Mouse (Mus musculus) stomach, embryonic 14.5 days (tissue): ENCODE results near the gene Zfp661. TPM values are rescaled to one million over a fixed set of nuclear protein-coding genes. Genes with fewer than 3 reads are reported as not detected.

Experiments used
- ATAC-seq: fragments of 200-750 bp; cut with Nextera tagmentation; 2 replicates; pipeline ENCODE4 v1.8.0; 2017; ENCODE audit warnings: low read depth, moderate TSS enrichment; ENCODE audit not compliant: insufficient number of reproducible peaks, insufficient read depth, low FRiP score
- H3K27ac ChIP-seq: fragments of 300-500 bp; sonication (generic); 2 replicates; pipeline ENCODE4 v1.5.1; 2014; ENCODE audit warnings: mild to moderate bottlenecking, low read length, moderate library complexity, mixed read lengths
- H3K27me3 ChIP-seq: fragments of 300-500 bp; sonication (generic); 2 replicates; pipeline ENCODE4 v1.6.1; 2014; ENCODE audit warnings: low read length, control low read depth, mixed read lengths; ENCODE audit not compliant: control insufficient read depth, insufficient read depth
- H3K36me3 ChIP-seq: fragments of 300-500 bp; sonication (generic); 2 replicates; pipeline ENCODE4 v1.6.1; 2014; ENCODE audit warnings: mild to moderate bottlenecking, control low read depth, low read length, moderate library complexity, mixed read lengths; ENCODE audit not compliant: control insufficient read depth, insufficient read depth
- H3K4me1 ChIP-seq: fragments of 300-500 bp; sonication (generic); 2 replicates; pipeline ENCODE4 v1.6.1; 2014; ENCODE audit warnings: low read length, control low read depth, mixed read lengths; ENCODE audit not compliant: control insufficient read depth, insufficient read depth
- H3K4me2 ChIP-seq: fragments of 300-500 bp; sonication (generic); replicated peaks from 2 replicates; pipeline ENCODE4 v1.6.1; 2014; ENCODE audit warnings: low read depth, low read length, control low read depth
- H3K4me3 ChIP-seq: fragments of 300-500 bp; sonication (generic); 2 replicates; pipeline ENCODE4 v1.5.1; 2014; ENCODE audit warnings: low read depth, low read length, control low read depth
- H3K9ac ChIP-seq: fragments of 300-500 bp; sonication (generic); replicated peaks from 2 replicates; pipeline ENCODE4 v1.6.1; 2014; ENCODE audit warnings: low read depth, mild to moderate bottlenecking, control low read depth, low read length, moderate library complexity, mixed read lengths
- H3K9me3 ChIP-seq: fragments of 300-500 bp; sonication (generic); 2 replicates; pipeline ENCODE4 v1.6.1; 2016; ENCODE audit warnings: low read depth, low read length, control low read depth; ENCODE audit not compliant: control insufficient read depth
- WGBS: fragments of 180-500 bp; shearing (Covaris S2); extraction: QIAGEN DNeasy Blood & Tissue Kit; methylation state at CpG from one replicate; pipeline ENCODE4 v1.1.7; 2014; 5-methylcytosine and 5-hydroxymethylcytosine counted together
- polyA plus RNA-seq: library from polyadenylated mRNA; unstranded; fragments of >200 nt; fragmentation: Nextera tagmentation; extraction: Ambion mirVana; gene quantifications from 2 replicates; pipeline ENCODE4 v1.2.1, GENCODE M21; 2014

Gene Zfp661
- polyA plus RNA-seq, 1 experiment from 2014 or later = 5.0 TPM

GRCm38 (mm10) chr2:127525004-127525775 lies 61.7 kb downstream of the Zfp661 start:
- Histone ChIP-seq H3K9me3 (no peaks in the 10 kb centered on the region), H3K9ac (no peak overlapping the region), H3K27me3 (no peaks in the 10 kb centered on the region), H3K4me3 (no peak overlapping the region), H3K4me2 (no peak overlapping the region), H3K4me1 (peaks cover 10% of the 10 kb centered on the region; the same call in 1 of the 2 replicates), H3K27ac (no peak overlapping the region), H3K36me3 (no peaks in the 10 kb centered on the region)
- 71% methylated on average over 3 of the region's 3 CpGs for WGBS
- no peak for ATAC-seq

Other genes starting within 250 kb of the Zfp661 start
- gene Astl, start 248.5 kb downstream of the Zfp661 start, polyA plus RNA-seq = not detected in 2 replicates
- 0.64 and 0.98 TPM in 2 replicates for gene Adra2b, start 223.9 kb downstream of the Zfp661 start, polyA plus RNA-seq
- gene Gpat2, start 161.9 kb downstream of the Zfp661 start, polyA plus RNA-seq = not detected in 2 replicates
- 31.6 and 35.7 TPM in 2 replicates for gene Fahd2a, start 142.5 kb downstream of the Zfp661 start, polyA plus RNA-seq
- gene Kcnip3, start 65.0 kb downstream of the Zfp661 start, polyA plus RNA-seq = 6.3 and 6.9 TPM in 2 replicates
- 12.1 and 14.1 TPM in 2 replicates for gene Prom2, start 45.6 kb downstream of the Zfp661 start, polyA plus RNA-seq
- gene Mrps5, start 128 bp upstream of the Zfp661 start, polyA plus RNA-seq = 125 and 132 TPM in 2 replicates
- 7.0 and 10.4 TPM in 2 replicates for gene Mal, start 69.6 kb upstream of the Zfp661 start, polyA plus RNA-seq
- gene Mall, start 142.8 kb upstream of the Zfp661 start, polyA plus RNA-seq = 8.9 and 11.0 TPM in 2 replicates
- 22.9 and 23.2 TPM in 2 replicates for gene Nphp1, start 201.8 kb upstream of the Zfp661 start, polyA plus RNA-seq
- gene Mtln, start 205.4 kb upstream of the Zfp661 start, polyA plus RNA-seq = 37.1 and 37.2 TPM in 2 replicates
- 24.7 and 27.5 TPM in 2 replicates for gene Bub1, start 244.8 kb upstream of the Zfp661 start, polyA plus RNA-seq